Comparison of ENCODE assay signal across 8 mouse cellular contexts in genomic region chr1:160792686-160793355, GRCm38 (mm10). TPM values are rescaled to one million over a fixed set of nuclear protein-coding genes. Genes with fewer than 3 reads are reported as not detected.
DNase-seq lines count a peak whose midpoint lies in the region; ATAC-seq and TF ChIP-seq lines count a peak whose summit lies in the region.

TSS of gene Rabgap1l (minus strand) at chr1:160793211.

- H3K36me3 ChIP-seq in hindbrain, embryonic 15.5 days, result no peaks in the 10 kb centered on the region

- H3K4me3 ChIP-seq in hindbrain, embryonic 15.5 days, result peak within 1 kb of the TSS; percentile 95

- in situ Hi-C loops in Patski (cut with MboI; ENCODE audit: low pct_unique_long_range_greater_than_20kb), result no loop called here

- CTCF ChIA-PET in Patski (lab: Charles Lee), result no interaction called here

- peaks cover 10% of the 10 kb centered on the region for H3K4me1 ChIP-seq in hindbrain, embryonic 15.5 days (replicated peaks)

- H3K27ac ChIP-seq in hindbrain, embryonic 15.5 days (replicated peaks), result peak within 1 kb of the TSS; percentile 66

- POLR2A ChIA-PET in Patski (lab: Charles Lee), result interaction anchor here (0.8 kb wide), 1 partner anchor 21 kb away, joined by 3 read pairs; no protein-coding TSS in a partner anchor

- DNase-seq in Patski (ENCODE audit: low read depth, low spot score), result peak; percentile 13
- peak; percentile 93 to 95 for DNase-seq in cerebellum, postnatal 14 days
- DNase-seq in frontal cortex, postnatal 25 days (ENCODE audit: low spot score in 2 of 2), result peak; percentile 44 to 48
- peak; percentile 52 for DNase-seq in left cerebral cortex, adult 11 months (ENCODE audit: low spot score)
- peak; percentile 88 to 91 for DNase-seq in lung, postnatal 4 days
- peak; percentile 86 for DNase-seq in retina, postnatal 7 days (ENCODE audit: low read depth, low spot score)
- peak; percentile 64 for DNase-seq in urinary bladder, adult 2 months (ENCODE audit: low spot score)

- H3K9ac ChIP-seq in hindbrain, embryonic 15.5 days, result peak within 1 kb of the TSS; percentile 86

- under 1% methylated on average over 57 of the region's 67 CpGs for WGBS in hindbrain, embryonic 15.5 days

- peaks cover 8% of the 10 kb centered on the region for H3K27me3 ChIP-seq in Patski
- H3K27me3 ChIP-seq in hindbrain, embryonic 15.5 days, result no peaks in the 10 kb centered on the region

- TF ChIP-seq CTCF in Patski (IDR thresholded peaks at IDR 0.05), result no peak

- ATAC-seq in Patski, result peak; percentile 97
- ATAC-seq in hindbrain, embryonic 15.5 days (ENCODE audit: low FRiP score, low read depth), result peak; percentile 97

- no peaks in the 10 kb centered on the region for H3K9me3 ChIP-seq in hindbrain, embryonic 15.5 days

- peak within 1 kb of the TSS; percentile 76 for H3K4me2 ChIP-seq in hindbrain, embryonic 15.5 days

RNA-seq across cellular contexts. Expression of gene Rabgap1l, which starts in this region (rescaled TPM):
- polyA plus RNA-seq in Patski (2021), result 37.6 TPM
- polyA plus RNA-seq in hindbrain, embryonic 15.5 days (2015; fragmentation: Nextera tagmentation; extraction: Ambion mirVana), result 28.3 and 30.3 TPM in 2 replicates
- polyA plus RNA-seq in urinary bladder, adult 2 months (2012; rRNA removed), result 47.3 and 50.3 TPM in 2 replicates

Comparison
In these comparisons a context has a peak if more than half of its experiments do, and no peak if none do; other contexts are left out.
1. Peak in every context shown above with its lines: DNase-seq, ATAC-seq, H3K4me3 ChIP-seq and H3K27ac ChIP-seq.
2. DNase-seq: peak in every context shown above with its lines; median percentile 94 in cerebellum, postnatal 14 days; 90 in lung, postnatal 4 days; 86 in retina, postnatal 7 days; 64 in urinary bladder, adult 2 months; 52 in left cerebral cortex, adult 11 months; 46 in frontal cortex, postnatal 25 days; 13 in Patski.